Mouse (Mus musculus) spleen, adult 2 months (tissue): ENCODE measurements around the gene Naalad2.

Experiments used
- CTCF ChIP-seq: fragments of 200-500 bp; IDR thresholded peaks from 2 replicates; pipeline ENCODE4 v1.5.1; 2011; ENCODE audit warnings: mild to moderate bottlenecking, inconsistent platforms; ENCODE audit not compliant: insufficient read depth, insufficient read length, insufficient replicate concordance; ENCODE audit errors: extremely low read depth
- POLR2A ChIP-seq: fragments of 200-500 bp; IDR thresholded peaks from 2 replicates; pipeline ENCODE4 v1.6.1; 2011; ENCODE audit warnings: low read depth, low read length, inconsistent platforms

- TF ChIP-seq CTCF, result no peak
- no peak for TF ChIP-seq POLR2A
Measured at GRCm38 (mm10) chr9:18430354-18430753, 27.6 kb upstream of the Naalad2 start, which contains the start of gene Mbd3l2.
